Mouse (Mus musculus) C3H10T1/2 (cell line): ENCODE data around the gene 4930563M21Rik. TPM values are rescaled to one million over a fixed set of nuclear protein-coding genes. Genes with fewer than 3 reads are reported as not detected.

Source experiments
- polyA plus RNA-seq, 2 experiments: library from polyadenylated mRNA; unstranded; fragments of >200 nt; fragmentation: generic; extraction: Trizol; gene quantifications; one replicate each; pipeline ENCODE4 v1.2.1; 2012; ENCODE audit warnings: missing spikeins in 2 of 2

4930563M21Rik gene
- not detected for polyA plus RNA-seq

GRCm38 (mm10) chr9:56010450-56010849 lies at the start of gene 4930563M21Rik:
Gene 4930563M21Rik, minus strand, starts transcription at chr9:56010550.

GRCm38 (mm10) chr9:56041372-56042180 lies 31.2 kb upstream of the 4930563M21Rik start, which contains the start of gene Rcn2:
Gene Rcn2, plus strand, starts transcription at chr9:56041845.

GRCm38 (mm10) chr9:55937664-55938617 lies 72.4 kb downstream of the 4930563M21Rik start, which contains the start of gene Scaper:
Gene Scaper, minus strand, starts transcription at chr9:55938119.

Other genes with a start within 250 kb of the 4930563M21Rik start
- 1 to 10 TPM in 1 of 2 experiments, under 1 TPM in 1; 0.15 to 2.2 TPM for gene Scaper, start 72.4 kb downstream of the 4930563M21Rik start, polyA plus RNA-seq
- 10 to 100 TPM in 1 of 2 experiments, 1 to 10 TPM in 1; 4.2 to 57.1 TPM for gene Rcn2, start 31.3 kb upstream of the 4930563M21Rik start, polyA plus RNA-seq
- under 1 TPM; 0.25 to 0.31 TPM for gene Pstpip1, start 79.4 kb upstream of the 4930563M21Rik start, polyA plus RNA-seq
- 100 to 1,000 TPM in 1 of 2 experiments, 10 to 100 TPM in 1; 11.7 to 158 TPM for gene Tspan3, start 154.9 kb upstream of the 4930563M21Rik start, polyA plus RNA-seq